Mouse (Mus musculus) urinary bladder, postnatal 10 days (tissue): ENCODE measurements around the gene Maz.

Source experiments
- DNase-seq: peaks from one replicate; pipeline ENCODE4 v3.0.0; 2022; ENCODE audit warnings: low spot score

Gene Maz

DNA sequence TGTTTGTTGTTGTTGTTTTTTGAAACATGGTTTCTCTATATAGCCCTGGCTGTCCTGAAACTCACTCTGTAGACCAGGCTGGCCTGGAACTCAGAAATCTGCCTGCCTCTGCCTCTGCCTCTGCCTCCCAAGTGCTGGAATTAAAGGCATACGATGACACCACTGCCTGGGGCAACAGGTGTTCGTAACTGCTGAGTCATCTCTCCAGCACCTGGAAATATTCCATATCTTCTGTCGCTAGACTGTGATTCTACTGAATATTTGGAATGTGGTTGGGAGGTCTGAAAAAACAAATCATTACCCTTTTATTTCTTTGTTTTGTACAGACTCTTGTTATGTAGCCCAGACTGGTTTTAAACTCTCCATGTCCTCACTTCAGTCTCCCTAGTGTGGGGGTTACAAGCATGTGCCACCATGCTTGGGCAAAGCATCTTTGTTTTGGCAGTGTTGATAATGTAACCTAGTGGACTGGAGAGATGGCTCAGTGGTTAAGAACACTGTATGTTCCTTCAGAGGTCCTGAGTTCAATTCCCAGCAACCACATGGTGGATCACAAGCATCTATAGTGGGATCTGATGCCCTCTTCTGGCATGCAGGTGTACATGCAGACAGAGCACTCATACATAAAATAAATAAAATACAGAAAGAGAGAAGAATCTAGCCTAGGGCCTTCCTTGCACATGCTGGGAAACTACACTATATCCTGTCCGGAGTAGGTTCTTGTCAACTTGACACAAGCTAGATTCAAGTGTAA, 22.5 kb downstream of the Maz start:
- DNase-seq = no peak

- no peak for DNase-seq
These were observed 23.2 kb downstream of the Maz start for GRCm38 (mm10) chr7:127003620-127004019.

DNA sequence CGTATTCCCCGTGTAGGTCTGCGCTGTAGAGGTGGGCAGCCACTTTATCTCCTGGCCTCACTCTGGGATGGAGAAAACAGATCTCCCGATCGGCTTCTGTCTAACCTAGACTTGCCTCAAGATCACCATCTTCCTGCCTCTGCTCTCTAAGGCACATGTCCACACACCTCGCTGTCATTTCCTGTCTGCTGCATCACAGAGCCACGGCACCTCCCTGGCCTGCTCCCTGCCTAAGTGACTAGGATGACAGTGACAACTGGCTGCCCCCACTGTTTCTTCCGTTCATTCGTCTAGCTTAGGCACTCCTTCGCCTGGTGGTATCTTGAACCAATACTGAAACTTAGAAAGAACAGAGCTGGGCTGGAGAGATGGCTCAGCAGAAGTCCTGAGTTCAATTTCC, 27.3 kb downstream of the Maz start:
- no peak for DNase-seq

DNA sequence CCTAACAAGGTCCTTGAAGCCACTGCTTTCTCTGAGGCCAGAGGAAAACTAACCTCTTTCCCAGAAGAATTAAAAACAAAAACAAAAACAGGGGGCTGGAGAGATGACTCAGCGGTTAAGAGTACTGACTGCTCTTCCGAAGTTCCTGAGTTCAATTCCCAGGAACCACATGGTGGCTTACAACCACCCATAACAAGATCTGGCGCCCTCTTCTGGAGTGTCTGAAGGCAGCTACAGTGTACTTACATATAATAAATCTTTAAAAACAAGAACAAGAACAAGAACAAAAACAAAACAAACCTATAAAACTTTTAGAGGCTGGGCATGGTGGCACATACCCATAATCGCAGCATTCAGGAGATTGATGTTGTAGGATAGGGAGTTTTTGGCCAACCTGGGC, 30.4 kb downstream of the Maz start:
- no peak for DNase-seq

DNA sequence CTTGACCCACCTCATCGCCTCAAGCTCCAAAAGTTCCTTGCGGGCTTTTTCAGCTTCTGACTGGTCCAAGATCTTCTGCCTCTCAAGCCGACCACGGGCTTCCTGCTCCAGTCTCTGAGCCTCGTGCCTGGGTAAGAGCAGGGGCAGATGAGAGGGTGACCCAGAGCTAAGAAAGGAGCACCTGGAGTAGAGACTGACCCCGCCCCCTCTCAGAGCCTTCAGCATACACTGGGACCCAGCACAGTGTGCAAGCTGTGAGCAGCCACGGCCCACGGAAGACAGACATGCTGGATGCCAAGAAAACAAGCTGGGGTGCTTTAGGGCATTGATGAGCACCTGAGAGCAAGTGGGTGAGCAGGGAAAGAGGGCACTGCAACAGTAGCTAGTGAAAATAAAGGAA, 38.0 kb downstream of the Maz start:
- no peak for DNase-seq

DNA sequence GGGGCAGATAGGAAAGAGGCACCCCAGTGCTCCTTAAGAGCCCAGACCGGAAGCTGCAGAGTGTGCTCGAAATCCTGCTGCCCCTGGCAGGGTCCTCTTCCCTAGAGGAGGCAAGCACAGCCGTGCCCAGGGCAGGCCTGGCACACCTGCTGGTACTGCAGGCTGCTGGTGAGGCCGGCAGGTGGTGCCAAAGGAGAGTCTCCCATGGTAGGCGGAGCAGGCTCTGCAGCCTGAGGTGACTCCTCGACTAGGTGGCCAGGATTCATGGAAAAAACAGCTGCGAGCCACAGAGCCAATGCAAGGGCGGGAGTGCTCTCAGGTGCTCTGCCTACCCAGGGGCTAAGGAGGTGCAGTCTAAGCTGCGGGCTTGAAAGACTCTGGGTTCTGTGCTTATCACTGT, 40.5 kb downstream of the Maz start:
- DNase-seq = no peak

DNA sequence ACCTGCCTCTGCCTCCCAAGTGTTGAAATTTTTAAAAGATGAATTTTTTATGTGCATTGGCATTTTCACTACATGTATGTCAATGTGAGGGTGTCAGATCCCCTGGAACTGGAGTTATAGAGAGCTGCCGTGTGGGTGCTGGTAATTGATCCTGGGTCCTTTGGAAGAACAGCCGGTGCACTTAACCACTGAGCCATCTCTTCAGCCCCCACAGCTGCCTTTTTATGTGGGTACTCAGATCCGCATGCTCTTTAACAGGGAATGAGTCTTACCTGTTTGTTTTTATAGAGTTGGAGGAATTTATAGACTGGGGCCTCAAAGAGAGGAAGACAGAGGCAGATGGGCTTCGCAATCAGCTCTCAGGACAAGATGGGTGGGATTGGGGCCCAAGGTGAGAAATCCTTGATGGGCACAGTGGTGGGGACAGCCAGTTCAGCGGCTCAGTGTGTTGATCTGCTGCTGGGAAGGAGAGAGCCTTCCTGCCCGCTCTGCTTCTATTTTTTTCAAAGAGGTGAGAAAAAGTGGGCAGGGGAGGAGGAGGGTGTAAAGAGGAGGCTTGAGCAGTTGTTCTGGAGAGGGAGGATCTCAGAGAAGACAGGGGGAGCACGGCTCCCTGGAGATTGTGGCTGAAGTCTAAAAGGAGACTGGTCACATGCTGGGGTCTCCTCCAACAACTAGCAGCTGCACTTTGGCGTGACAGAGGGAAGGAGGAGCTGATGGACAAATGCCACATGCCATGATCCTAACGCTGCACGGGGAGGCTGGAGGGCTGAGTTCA, 42.0 kb downstream of the Maz start:
- no peak for DNase-seq

- no peak for DNase-seq
These were observed 43.7 kb downstream of the Maz start for GRCm38 (mm10) chr7:126983113-126983512.

- no peak for DNase-seq
These were observed 44.8 kb downstream of the Maz start for GRCm38 (mm10) chr7:126982054-126982453.

DNA sequence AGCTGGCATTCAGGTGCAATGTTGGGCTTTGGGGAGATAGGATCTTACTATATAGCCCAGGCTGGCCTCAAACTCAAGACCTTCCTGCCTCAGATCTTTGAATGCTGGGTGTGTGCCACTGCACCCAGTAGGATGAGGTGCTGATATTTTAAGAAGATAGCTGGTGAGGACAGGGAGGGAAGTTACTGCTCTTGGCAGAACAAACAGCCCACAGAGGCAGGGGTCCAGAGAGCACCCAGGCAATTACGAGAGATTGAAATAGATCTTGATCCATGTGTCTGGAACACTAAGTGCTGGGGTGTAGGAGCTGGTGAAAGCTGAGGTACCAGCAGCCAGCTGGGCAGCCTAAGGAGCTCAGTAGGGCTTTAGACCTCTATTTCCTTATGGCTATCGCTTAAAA, 45.2 kb downstream of the Maz start:
- DNase-seq = no peak

- no peak for DNase-seq
These were observed 48.0 kb downstream of the Maz start for GRCm38 (mm10) chr7:126978841-126979240.

- no peak for DNase-seq
These were observed 49.9 kb downstream of the Maz start for GRCm38 (mm10) chr7:126976878-126977459.

DNA sequence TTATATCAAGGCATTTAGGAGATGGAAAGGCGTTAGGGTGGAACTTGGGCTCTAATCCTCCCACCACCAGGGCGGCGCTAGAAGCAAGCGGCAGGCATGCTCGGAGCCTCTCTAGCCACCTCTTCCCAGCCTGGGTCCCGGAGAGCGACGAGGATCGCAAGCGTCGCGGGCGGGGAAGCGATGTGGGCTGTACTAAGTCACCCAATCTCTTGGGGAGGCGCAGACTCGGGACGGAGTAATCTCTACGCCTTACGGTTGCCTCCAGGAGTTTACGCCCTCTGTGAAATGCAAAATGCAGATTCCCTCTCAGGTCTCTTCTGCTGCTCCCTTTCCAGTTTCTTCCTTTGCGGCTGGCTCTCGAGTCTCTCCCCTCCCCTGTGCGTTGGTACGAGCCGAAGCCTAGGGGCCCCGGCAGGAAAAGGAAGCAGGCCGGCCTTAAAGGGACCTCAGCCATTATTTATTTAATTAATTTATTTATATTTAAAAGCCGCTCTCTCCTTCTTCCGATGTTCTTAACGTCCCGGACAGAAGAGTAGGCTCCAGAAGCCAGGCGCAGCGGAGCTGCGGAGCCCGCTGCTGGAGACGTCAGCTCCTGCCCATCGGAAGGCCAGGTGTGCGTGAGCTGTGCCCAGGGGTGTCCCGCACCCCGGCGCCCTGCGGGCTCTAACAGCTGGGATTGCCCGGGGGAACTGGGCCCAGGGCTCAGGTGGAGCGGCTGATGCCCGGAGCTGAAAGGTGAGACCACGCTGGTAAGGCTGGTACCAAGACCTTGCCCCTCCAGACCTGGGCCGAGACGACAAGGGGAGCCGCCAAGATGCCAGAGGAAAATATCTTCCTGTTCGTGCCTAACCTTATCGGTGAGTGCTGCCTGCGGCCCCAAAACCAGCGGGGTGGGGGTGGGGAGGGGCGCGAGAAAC, 50.6 kb downstream of the Maz start, which contains the start of gene Cdiptos:
Gene Cdiptos (minus strand): TSS at position 149 of the 917 bp plus-strand sequence.
- peak; percentile 88 for DNase-seq

DNA sequence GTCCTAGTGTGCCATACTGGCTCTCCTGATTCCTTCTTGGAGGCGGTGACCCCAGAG, 51.1 kb downstream of the Maz start, which contains the start of gene Cdipt:
Gene Cdipt (plus strand): TSS at position 22 of the 57 bp plus-strand sequence.
- no peak for DNase-seq

GRCm38 (mm10) chr7:126975493-126975892, 51.3 kb downstream of the Maz start:
- DNase-seq = no peak
